Mouse (Mus musculus): ENCODE measurements around the gene Stab2. TPM values are rescaled to one million over a fixed set of nuclear protein-coding genes. Genes with fewer than 3 reads are reported as not detected.

Gene Stab2
- total RNA-seq, 1 experiment, result 0.27 TPM

DNA sequence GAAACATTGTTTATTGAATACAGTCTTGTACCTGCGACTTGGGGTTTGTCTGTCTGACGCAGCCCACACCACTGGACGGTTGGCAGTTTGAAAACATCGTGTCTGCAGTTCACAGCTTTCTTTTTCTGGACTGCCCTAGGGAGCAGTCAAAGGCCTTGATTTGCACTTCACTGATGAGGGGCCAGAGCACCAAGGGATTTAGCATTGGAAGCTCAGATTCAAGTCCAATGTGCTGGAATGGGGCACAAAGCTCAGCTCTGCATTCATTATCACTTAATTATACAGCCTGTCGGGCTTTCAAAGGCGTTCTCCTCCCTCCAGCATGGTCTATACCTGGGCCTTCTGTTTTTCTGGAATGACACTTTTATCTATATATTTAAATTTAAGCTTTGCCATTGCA lies 38.6 kb upstream of the Stab2 start:
- DNase-seq (ENCODE audit: low read depth, low spot score), result no peak
- H3K9me3 ChIP-seq (ENCODE audit: control insufficient read depth, insufficient read depth, low read depth, low read length), result no peaks in the 10 kb centered on the region
- in situ Hi-C loops (cut with MboI; ENCODE audit: low sequenced_read_pairs in 2 of 2, unreplicated experiment in 2 of 2), result loop anchor here (25.0 kb wide), 2 partner anchors 466 to 1266 kb away; partner anchors contain the start of gene Pah (in 1 of the 2)
- no peak overlapping the region for H3K4me3 ChIP-seq (ENCODE audit: insufficient read depth in 1 of 2, low read depth in 1 of 2, low read length in 2 of 2, poor library complexity in 1 of 2, severe bottlenecking in 1 of 2)
- no peaks in the 10 kb centered on the region for H3K4me1 ChIP-seq (ENCODE audit: control insufficient read depth in 2 of 2, insufficient read depth in 2 of 2, low read length in 2 of 2, poor library complexity in 1 of 2)
- H3K36me3 ChIP-seq (ENCODE audit: control insufficient read depth, insufficient read depth, low read length, poor library complexity, severe bottlenecking), result no peaks in the 10 kb centered on the region
- H3K27ac ChIP-seq (ENCODE audit: insufficient read depth, low read depth, low read length, poor library complexity, severe bottlenecking), result no peak overlapping the region
- TF ChIP-seq CHD2 (IDR thresholded peaks at IDR 0.05; ENCODE audit: low read depth, low read length) (no peak), MAFK (IDR thresholded peaks at IDR 0.05; ENCODE audit: insufficient read depth, low read depth, low read length) (no peak), ZNF384 (IDR thresholded peaks at IDR 0.05; ENCODE audit: low read depth, low read length) (no peak)
- no peak overlapping the region for H3K9ac ChIP-seq (ENCODE audit: insufficient read depth, low read depth, low read length, poor library complexity, severe bottlenecking)

DNA sequence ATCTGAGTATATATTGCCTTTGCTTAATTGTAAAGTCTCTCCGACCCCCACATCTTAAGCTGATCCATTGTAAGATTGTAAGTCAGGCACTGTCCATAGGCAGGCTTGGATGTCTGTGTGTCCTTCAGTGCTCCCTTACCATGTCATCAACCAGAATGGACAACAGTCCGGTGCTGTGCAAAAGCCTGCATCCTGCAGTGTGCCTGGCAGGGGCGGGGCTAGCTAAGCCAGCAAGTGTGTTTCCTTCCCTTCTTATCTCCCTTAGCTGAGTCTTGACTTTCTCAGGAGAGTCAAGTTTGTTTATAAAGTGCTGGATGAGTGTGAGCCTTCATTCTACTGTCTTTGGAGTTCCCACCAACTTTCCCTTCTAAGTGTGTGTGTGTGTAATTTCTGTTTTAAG lies 37.4 kb upstream of the Stab2 start:
- no peak for TF ChIP-seq ZNF384 (IDR thresholded peaks at IDR 0.05; ENCODE audit: low read depth, low read length)
- TF ChIP-seq HCFC1 (IDR thresholded peaks at IDR 0.05; ENCODE audit: borderline replicate concordance, insufficient read depth, low read length), result no peak
- no peak for TF ChIP-seq ZC3H11A (IDR thresholded peaks at IDR 0.05; ENCODE audit: borderline replicate concordance, low read depth, low read length)
- TF ChIP-seq MAFK (IDR thresholded peaks at IDR 0.05; ENCODE audit: insufficient read depth, low read depth, low read length), result no peak
- TF ChIP-seq CHD2 (IDR thresholded peaks at IDR 0.05; ENCODE audit: low read depth, low read length), result no peak
- Histone ChIP-seq H3K36me3 (ENCODE audit: control insufficient read depth, insufficient read depth, low read length, poor library complexity, severe bottlenecking) (no peaks in the 10 kb centered on the region), H3K9ac (ENCODE audit: insufficient read depth, low read depth, low read length, poor library complexity, severe bottlenecking) (no peak overlapping the region), H3K9me3 (ENCODE audit: control insufficient read depth, insufficient read depth, low read depth, low read length) (no peaks in the 10 kb centered on the region), H3K4me1 (ENCODE audit: control insufficient read depth in 2 of 2, insufficient read depth in 2 of 2, low read length in 2 of 2, poor library complexity in 1 of 2) (no peaks in the 10 kb centered on the region), H3K4me3 (ENCODE audit: insufficient read depth in 1 of 2, low read depth in 1 of 2, low read length in 2 of 2, poor library complexity in 1 of 2, severe bottlenecking in 1 of 2) (no peak overlapping the region), H3K27ac (ENCODE audit: insufficient read depth, low read depth, low read length, poor library complexity, severe bottlenecking) (no peak overlapping the region)
- DNase-seq (ENCODE audit: low read depth, low spot score), result no peak
- in situ Hi-C loops (cut with MboI; ENCODE audit: low sequenced_read_pairs in 2 of 2, unreplicated experiment in 2 of 2), result loop anchor here (25.0 kb wide), 2 partner anchors 467 to 1267 kb away; partner anchors contain the start of gene Pah (in 1 of the 2)

DNA sequence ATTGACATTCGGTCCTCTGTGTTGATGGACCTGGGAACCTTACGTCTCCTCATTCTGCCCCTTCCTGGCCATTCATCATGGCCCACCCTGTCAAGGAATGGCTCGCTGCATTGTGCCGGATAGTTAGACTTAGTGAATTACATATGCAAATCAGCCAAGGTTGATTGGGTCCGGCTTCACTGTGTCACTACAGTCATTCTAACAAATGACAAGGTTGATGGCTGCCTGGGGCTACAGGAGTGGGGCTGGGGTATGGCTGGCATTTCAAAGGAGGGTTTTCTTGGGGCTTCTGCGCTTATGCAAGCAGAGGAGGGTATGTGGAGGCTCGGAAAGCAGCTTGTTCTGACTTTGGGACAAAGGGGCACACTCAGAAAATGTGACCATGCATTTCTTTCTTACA lies 33.4 kb upstream of the Stab2 start:
- H3K27ac ChIP-seq (ENCODE audit: insufficient read depth, low read depth, low read length, poor library complexity, severe bottlenecking), result no peak overlapping the region
- H3K9ac ChIP-seq (ENCODE audit: insufficient read depth, low read depth, low read length, poor library complexity, severe bottlenecking), result no peak overlapping the region
- H3K4me1 ChIP-seq (ENCODE audit: control insufficient read depth in 2 of 2, insufficient read depth in 2 of 2, low read length in 2 of 2, poor library complexity in 1 of 2), result no peaks in the 10 kb centered on the region
- TF ChIP-seq MAFK (IDR thresholded peaks at IDR 0.05; ENCODE audit: insufficient read depth, low read depth, low read length) (no peak), ZNF384 (IDR thresholded peaks at IDR 0.05; ENCODE audit: low read depth, low read length) (no peak), ZC3H11A (IDR thresholded peaks at IDR 0.05; ENCODE audit: borderline replicate concordance, low read depth, low read length) (no peak), HCFC1 (IDR thresholded peaks at IDR 0.05; ENCODE audit: borderline replicate concordance, insufficient read depth, low read length) (no peak), CHD2 (IDR thresholded peaks at IDR 0.05; ENCODE audit: low read depth, low read length) (no peak)
- no peaks in the 10 kb centered on the region for H3K36me3 ChIP-seq (ENCODE audit: control insufficient read depth, insufficient read depth, low read length, poor library complexity, severe bottlenecking)
- no peak for DNase-seq (ENCODE audit: low read depth, low spot score)
- no peaks in the 10 kb centered on the region for H3K9me3 ChIP-seq (ENCODE audit: control insufficient read depth, insufficient read depth, low read depth, low read length)
- H3K4me3 ChIP-seq (ENCODE audit: insufficient read depth in 1 of 2, low read depth in 1 of 2, low read length in 2 of 2, poor library complexity in 1 of 2, severe bottlenecking in 1 of 2), result no peak overlapping the region
- in situ Hi-C loops (cut with MboI; ENCODE audit: low sequenced_read_pairs in 2 of 2, unreplicated experiment in 2 of 2), result loop anchor here (25.0 kb wide), 2 partner anchors 471 to 1271 kb away; partner anchors contain the start of gene Pah (in 1 of the 2)

DNA sequence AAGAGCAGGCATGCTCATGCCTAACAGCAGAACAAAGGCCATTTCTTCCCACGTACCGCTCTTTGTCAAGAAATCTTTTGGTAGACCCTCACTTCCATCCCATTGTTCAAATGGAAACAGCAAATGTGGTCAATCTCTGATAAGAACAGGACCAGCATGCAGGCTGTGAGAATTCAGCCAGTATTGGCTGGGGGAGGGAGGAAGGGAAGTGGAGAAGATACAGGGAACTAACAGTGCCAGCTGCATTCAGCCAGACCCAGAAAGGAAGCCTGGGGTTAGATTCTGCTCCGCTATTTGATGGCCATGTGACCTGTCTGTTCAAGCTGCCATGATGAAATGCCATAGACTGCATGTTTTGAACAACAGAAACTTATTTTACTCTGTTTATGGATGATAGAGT lies 32.0 kb upstream of the Stab2 start:
- TF ChIP-seq MAFK (IDR thresholded peaks at IDR 0.05; ENCODE audit: insufficient read depth, low read depth, low read length), result no peak
- TF ChIP-seq CHD2 (IDR thresholded peaks at IDR 0.05; ENCODE audit: low read depth, low read length), result no peak
- TF ChIP-seq ZNF384 (IDR thresholded peaks at IDR 0.05; ENCODE audit: low read depth, low read length), result no peak
- TF ChIP-seq HCFC1 (IDR thresholded peaks at IDR 0.05; ENCODE audit: borderline replicate concordance, insufficient read depth, low read length), result no peak
- no peak for TF ChIP-seq ZC3H11A (IDR thresholded peaks at IDR 0.05; ENCODE audit: borderline replicate concordance, low read depth, low read length)
- Histone ChIP-seq H3K9ac (ENCODE audit: insufficient read depth, low read depth, low read length, poor library complexity, severe bottlenecking) (no peak overlapping the region), H3K9me3 (ENCODE audit: control insufficient read depth, insufficient read depth, low read depth, low read length) (no peaks in the 10 kb centered on the region), H3K36me3 (ENCODE audit: control insufficient read depth, insufficient read depth, low read length, poor library complexity, severe bottlenecking) (no peaks in the 10 kb centered on the region), H3K4me1 (ENCODE audit: control insufficient read depth in 2 of 2, insufficient read depth in 2 of 2, low read length in 2 of 2, poor library complexity in 1 of 2) (no peaks in the 10 kb centered on the region), H3K27ac (ENCODE audit: insufficient read depth, low read depth, low read length, poor library complexity, severe bottlenecking) (no peak overlapping the region), H3K4me3 (ENCODE audit: insufficient read depth in 1 of 2, low read depth in 1 of 2, low read length in 2 of 2, poor library complexity in 1 of 2, severe bottlenecking in 1 of 2) (no peak overlapping the region)
- DNase-seq (ENCODE audit: low read depth, low spot score), result no peak
- in situ Hi-C loops (cut with MboI; ENCODE audit: low sequenced_read_pairs in 2 of 2, unreplicated experiment in 2 of 2), result loop anchor here (25.0 kb wide), 2 partner anchors 473 to 1273 kb away; partner anchors contain the start of gene Pah (in 1 of the 2)

DNA sequence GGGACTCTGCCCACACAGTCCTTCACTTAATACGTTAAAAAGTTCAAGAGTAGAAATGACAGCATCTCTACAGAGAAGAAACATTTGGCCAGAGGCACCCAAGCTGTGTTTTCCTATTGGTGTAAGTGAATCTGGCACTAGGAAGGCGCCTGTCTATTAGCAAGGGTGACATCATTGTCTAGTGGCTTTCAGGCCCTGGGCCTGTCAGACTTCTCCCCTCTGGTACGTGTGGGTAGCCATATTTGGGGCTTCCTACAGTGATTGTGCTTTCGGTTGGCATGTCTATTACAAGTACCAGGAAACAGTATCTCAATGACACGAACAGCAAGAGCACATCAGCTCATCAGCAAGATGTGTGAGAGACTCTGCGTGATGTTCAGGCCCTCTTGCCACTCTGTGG lies 31.5 kb upstream of the Stab2 start:
- in situ Hi-C loops (cut with MboI; ENCODE audit: low sequenced_read_pairs in 2 of 2, unreplicated experiment in 2 of 2), result loop anchor here (25.0 kb wide), 2 partner anchors 473 to 1273 kb away; partner anchors contain the start of gene Pah (in 1 of the 2)
- DNase-seq (ENCODE audit: low read depth, low spot score), result no peak
- no peak for TF ChIP-seq MAFK (IDR thresholded peaks at IDR 0.05; ENCODE audit: insufficient read depth, low read depth, low read length)
- TF ChIP-seq CHD2 (IDR thresholded peaks at IDR 0.05; ENCODE audit: low read depth, low read length), result no peak
- TF ChIP-seq ZNF384 (IDR thresholded peaks at IDR 0.05; ENCODE audit: low read depth, low read length), result no peak
- no peak for TF ChIP-seq ZC3H11A (IDR thresholded peaks at IDR 0.05; ENCODE audit: borderline replicate concordance, low read depth, low read length)
- no peak for TF ChIP-seq HCFC1 (IDR thresholded peaks at IDR 0.05; ENCODE audit: borderline replicate concordance, insufficient read depth, low read length)

More for the DNA sequence above, 31.5 kb upstream of the Stab2 start:
- no peak overlapping the region for H3K27ac ChIP-seq (ENCODE audit: insufficient read depth, low read depth, low read length, poor library complexity, severe bottlenecking)
- no peak overlapping the region for H3K9ac ChIP-seq (ENCODE audit: insufficient read depth, low read depth, low read length, poor library complexity, severe bottlenecking)
- no peaks in the 10 kb centered on the region for H3K9me3 ChIP-seq (ENCODE audit: control insufficient read depth, insufficient read depth, low read depth, low read length)
- no peaks in the 10 kb centered on the region for H3K36me3 ChIP-seq (ENCODE audit: control insufficient read depth, insufficient read depth, low read length, poor library complexity, severe bottlenecking)
- H3K4me1 ChIP-seq (ENCODE audit: control insufficient read depth in 2 of 2, insufficient read depth in 2 of 2, low read length in 2 of 2, poor library complexity in 1 of 2), result no peaks in the 10 kb centered on the region
- H3K4me3 ChIP-seq (ENCODE audit: insufficient read depth in 1 of 2, low read depth in 1 of 2, low read length in 2 of 2, poor library complexity in 1 of 2, severe bottlenecking in 1 of 2), result no peak overlapping the region
